Mouse (Mus musculus): ENCODE data around the gene Echdc3. TPM values are rescaled to one million over a fixed set of nuclear protein-coding genes. Genes with fewer than 3 reads are reported as not detected.

Gene Echdc3
- total RNA-seq, 2 experiments from 2014 or later = 16.3 to 17.0 TPM

DNA sequence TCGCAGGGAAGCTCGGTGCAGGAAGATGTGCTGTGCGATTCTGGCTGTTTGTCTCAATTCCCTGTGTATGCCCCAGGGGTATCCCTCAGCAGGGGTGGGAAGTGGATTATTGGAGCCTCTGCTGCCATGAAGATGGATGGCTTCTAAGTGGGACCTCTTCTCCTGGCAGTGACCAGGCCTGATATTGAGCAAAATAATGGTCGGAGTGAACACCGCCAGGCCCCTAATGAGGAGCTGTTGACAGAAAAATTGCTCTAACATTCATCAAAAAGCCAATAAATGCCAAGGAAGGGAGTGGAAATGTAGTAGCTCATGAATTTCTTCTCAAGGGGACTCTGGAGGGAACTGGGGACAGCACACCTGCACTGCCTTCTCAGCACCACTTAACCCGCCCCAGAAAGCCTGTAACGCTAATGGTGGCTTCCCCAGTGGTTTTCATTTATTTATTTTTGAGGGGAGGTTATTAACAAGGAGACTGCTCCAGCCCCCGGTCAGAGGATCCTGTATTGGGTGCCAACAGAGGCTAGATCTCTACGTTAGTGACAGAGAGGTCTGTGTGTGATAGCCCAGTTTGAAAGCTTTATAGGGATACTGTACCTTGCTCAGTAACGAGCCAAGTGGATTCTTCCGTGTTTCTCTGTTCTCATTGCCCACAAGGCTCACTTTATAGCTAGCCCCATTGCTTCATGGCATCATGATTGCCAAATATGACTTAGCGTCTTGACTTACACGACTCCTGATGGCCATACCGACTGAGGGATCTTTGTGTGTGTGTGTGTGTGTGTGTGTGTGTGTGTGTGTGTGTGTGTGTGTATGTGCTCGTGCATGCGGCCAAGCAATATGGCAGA lies 33.7 kb downstream of the Echdc3 start:
- no peak for DNase-seq
- intact Hi-C loops (cut with DNase I) = no loop called here

DNA sequence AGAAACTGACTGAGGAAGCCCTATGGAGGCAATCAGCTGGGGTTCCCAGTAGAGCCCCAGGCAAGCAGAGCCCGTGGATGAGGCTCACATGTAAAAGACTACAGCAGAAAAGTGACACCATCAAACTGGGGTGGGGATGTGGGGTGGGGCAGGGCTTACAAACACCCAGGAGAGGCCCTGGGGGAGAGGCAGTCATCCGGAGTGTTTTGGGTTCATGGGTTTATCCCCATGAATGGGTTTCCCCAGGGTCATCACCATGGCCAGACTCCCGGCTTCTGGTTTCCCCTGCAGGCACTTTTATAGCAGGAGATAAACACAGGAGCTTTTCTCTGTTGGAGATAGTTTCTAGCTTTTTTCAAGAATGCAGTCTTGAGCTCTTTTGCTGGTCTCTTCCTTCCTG lies 39.8 kb downstream of the Echdc3 start:
- DNase-seq = no peak
- intact Hi-C loops (cut with DNase I) = no loop called here

DNA sequence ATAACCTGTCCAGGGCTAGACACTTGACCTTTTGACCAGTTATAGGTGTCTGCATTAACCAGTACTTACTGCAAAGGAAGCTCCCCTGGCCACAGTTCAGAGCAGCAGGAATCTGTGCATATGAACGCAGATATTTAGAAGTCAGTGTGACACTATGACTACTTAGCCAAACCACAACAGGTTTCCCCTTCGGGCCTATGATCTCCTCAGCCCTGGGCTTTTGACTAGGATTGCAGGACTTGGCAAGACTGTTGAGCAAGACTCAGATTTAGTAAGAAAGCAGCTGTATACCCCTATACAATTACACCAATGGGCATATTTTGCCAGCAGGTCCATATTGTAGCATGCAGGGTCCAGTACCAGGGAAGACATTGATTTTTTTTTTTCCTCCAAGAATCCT lies 44.3 kb downstream of the Echdc3 start:
- intact Hi-C loops (cut with DNase I) = loop anchor here (1.0 to 10.0 kb wide), 2 partner anchors 173 to 274 kb away; partner anchors contain the start of gene Sec61a2

DNA sequence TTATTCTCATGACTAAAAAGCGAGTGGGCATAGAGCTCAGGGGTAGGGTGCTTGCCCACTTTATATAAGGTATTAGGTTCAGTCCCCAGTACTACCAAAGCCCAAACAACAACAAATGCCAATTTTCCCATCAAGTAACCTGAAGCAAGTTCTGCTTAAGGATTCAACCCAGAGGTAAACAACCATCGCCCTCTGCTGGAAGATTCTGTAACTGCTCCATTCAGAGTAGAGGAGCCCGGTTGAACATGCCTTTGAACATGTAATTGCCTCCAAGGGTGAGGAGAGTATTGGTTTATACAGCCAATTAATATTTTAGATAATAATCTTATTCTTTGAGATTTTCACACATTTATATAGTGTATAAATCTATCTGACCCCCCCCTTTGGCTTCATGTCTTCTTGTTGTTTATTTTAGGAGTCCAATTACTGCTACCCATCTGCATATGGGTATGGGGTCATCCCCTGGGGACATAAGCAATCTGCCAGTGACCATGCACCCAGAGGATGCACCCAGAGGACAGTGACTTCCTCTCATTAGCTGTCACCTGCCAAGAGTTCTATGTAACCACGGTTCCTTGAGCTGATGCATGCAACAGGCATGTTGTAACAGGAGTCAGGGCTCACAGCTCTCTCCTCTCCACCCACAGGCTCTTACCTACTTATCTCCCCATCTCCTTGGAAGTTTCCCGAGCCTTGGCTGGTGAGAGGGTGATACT lies 44.8 kb downstream of the Echdc3 start:
- intact Hi-C loops (cut with DNase I) = loop anchor here (1.0 to 10.0 kb wide), 2 partner anchors 173 to 273 kb away; partner anchors contain the start of gene Sec61a2
- peak; percentile 73 to 88 for DNase-seq

More for the DNA sequence above, 44.3 kb downstream of the Echdc3 start:
- DNase-seq = no peak

DNA sequence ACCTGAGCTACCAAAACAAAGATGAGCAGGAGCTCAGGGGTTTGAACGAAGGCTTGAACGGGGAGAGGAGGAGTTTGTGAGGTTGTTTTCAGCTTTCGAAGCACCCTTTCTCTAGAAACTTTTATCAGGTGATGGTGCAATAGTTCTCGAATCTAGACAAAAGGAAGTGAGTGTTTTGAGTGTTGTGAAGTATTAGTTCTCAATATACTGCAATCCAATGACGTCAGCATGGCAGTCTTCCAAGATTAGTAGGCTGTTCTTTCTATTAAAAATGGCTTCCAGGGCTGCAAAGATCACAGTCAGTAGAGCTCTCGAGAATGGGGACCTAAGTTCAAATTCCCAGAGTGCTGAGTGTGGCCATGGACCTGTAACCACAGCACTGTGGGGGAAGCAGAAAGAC lies 47.1 kb downstream of the Echdc3 start:
- intact Hi-C loops (cut with DNase I) = loop anchor here (10.0 kb wide), 1 partner anchor 271 kb away; the partner anchor contains the start of gene Sec61a2
- DNase-seq = peak; percentile 17 to 43

DNA sequence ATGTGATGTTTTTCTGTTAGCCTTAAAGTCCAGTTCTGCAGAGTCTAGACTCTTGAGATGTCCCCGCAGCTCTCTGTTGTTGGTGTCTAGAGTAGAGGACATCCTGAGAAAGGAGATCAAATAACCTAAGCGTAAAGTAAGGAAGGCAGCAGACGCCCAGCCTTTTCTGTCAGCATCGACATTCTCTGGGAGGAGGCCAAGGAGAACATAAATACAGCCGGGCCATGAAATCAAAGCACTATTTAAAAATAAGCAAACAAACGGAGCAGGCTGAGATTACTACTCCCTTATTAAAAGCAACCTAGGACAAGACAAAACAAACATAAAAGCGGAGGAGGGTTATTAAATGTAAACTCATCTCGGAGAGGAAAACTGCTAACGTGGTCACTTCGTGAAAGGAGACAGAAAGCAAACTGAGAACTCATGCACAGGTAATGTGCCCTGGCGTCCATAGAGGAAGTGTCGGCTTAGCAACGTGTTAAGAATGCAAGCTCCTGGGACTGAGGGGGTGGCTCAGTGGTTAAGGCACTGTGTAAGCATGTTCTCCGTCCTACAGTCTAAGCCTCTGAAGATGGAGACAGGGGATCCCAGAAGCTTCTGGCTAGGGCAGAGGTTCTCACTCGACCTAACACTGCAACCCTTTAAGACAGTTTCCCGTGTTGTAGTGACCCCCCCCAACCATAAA lies 48.1 kb downstream of the Echdc3 start:
- DNase-seq = no peak
- intact Hi-C loops (cut with DNase I) = loop anchor here (10.0 kb wide), 1 partner anchor 270 kb away; the partner anchor contains the start of gene Sec61a2

DNA sequence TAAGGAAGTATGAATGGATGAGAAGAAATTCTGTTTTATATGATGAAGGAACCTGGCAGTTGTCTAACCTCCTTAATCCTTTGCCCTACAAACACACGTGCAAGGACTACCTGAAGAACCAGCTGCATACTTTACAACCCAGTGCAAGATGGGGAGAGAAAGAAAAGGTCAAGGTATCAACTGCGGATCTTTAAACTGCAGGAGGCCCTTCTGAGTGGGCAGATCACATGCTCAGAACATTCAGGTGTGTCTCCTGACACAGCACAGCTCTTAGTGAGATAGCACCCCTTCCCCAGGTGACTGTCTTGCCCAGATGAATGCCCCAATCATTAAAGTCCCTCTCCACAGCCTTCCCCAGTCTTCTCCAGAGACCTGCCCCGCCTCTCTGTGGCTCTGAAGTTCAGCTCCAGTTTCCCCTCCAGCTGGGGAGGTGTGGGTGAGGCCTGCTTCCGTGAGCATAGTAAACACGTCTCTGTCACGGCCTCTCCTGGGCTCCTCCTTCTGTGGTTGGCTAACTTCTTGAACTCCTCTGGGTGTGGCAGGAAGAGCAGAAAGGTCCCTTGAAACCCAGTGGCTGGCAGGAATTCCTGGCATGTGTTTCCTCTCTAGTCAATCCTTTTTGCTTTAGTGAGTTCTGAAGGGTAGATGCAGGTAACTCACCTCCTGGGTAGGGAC lies 50.3 kb downstream of the Echdc3 start:
- intact Hi-C loops (cut with DNase I) = loop anchor here (10.0 kb wide), 1 partner anchor 268 kb away; the partner anchor contains the start of gene Sec61a2
- no peak for DNase-seq

DNA sequence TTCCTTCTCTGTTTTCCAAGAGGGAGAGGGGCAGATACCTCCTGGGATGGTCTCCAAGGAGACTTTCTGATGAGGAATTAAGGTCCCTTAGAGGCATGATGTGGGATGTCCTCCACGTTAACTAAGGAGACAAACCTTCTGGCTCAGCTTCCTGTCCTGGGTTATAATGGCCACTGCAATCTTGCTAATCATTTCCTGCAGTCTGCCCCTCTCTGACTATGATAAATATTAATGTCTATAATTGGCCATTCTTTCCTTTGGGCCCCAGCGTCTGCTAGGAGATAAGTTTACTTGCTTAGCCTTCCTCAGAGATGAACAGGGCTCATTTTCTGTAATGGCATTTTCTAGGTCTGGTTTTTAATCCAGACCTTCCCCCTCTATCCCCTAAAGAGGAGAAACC lies 53.1 kb downstream of the Echdc3 start:
- intact Hi-C loops (cut with DNase I) = loop anchor here (10.0 kb wide), 1 partner anchor 265 kb away; the partner anchor contains the start of gene Sec61a2
- DNase-seq = no peak

DNA sequence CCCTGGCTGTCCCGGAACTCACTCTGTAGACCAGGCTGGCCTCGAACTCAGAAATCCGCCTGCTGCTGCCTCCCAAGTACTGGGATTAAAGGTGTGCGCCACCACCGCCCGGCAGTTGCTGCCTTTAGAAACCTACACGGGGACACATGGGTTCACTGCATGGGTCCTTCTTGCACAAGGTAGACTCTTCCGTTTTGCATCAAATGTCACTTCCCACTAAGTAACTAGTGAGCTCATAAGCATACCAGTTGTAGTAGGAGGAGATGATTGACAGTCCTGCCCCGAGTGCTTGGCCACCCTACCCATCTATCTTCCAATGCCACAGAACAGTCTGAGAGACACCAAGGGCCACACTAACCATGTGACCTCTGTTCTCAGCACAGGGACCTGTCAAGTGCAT lies 53.6 kb downstream of the Echdc3 start:
- intact Hi-C loops (cut with DNase I) = no loop called here
- no peak for DNase-seq

DNA sequence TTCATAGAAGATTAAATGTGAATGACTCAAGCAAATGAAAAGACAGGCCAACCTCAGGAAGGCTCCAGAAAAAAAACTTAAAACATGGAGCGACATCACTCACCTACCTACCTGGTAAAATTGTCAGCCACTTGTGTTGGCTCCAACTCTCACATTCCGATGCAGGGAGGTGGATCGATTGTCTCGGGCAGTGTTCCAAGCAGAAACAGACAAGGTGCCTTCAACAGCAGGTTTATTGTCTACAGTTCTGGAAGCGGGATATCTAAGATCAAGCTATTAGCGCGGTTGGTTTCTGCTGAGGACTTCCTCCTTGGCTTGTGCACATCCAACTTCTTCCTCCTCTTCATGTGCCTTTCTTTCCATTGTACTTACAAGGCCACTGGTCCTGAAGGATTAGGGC lies 55.2 kb downstream of the Echdc3 start:
- intact Hi-C loops (cut with DNase I) = no loop called here
- DNase-seq = no peak

DNA sequence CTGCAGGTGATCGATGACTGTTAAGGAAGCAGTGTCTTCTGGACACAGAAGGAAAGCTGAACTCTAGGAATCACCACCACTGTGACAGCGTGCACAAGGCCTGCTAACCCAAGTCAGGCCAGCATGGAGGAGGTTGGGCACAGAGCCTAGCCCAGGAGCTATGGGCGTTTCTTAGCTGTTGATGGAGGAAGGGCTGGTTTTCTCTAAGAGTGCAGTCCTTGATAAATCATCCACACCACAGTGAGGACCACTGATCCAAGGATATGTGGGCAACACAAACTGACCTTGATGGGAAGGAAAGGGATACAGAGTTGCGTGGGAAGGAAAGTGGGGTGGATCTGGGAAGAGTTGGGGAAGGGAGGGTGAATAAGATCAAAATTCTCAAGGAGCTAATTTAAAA lies 55.6 kb downstream of the Echdc3 start:
- no peak for DNase-seq
- intact Hi-C loops (cut with DNase I) = no loop called here

DNA sequence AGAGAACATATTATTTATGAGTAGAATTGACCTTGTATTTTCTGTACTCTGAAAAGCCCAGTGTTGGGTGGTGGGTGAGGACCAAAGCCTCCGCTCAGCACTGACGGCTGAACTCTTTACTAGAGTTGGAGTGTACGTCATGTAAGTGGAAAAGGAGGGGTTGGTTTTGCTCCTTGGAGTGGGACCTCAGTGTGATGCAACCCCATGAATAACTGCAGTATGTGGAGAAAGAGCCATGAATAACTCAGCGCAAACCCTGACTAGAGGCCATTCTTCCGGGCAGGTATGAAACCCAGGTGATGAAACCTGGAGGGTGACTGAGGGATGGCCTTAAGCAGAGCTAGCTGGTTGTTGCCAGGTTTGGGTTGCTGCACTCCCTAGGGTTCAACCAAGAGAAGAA lies 63.0 kb downstream of the Echdc3 start:
- intact Hi-C loops (cut with DNase I) = no loop called here
- no peak for DNase-seq

DNA sequence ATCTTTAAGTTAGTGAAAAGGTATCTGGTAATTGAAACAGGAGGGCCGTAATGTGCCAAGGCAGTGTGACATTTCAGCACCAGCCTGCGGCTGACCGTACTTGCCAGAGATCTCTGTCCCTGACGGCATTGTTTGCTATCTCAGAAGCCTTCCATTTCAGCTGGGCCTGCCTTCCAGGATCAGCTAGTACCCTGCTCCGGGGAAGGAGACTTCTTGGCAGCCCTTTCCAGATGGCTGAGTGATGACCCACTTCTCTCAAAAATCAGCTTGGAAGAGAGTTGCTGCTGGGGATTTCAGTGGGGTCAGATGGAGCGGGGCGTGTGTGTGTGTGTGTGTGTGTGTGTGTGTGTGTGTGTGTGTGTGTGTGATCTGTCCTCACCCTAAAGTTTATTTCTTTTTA lies 65.9 kb downstream of the Echdc3 start:
- DNase-seq = no peak
- intact Hi-C loops (cut with DNase I) = no loop called here

DNA sequence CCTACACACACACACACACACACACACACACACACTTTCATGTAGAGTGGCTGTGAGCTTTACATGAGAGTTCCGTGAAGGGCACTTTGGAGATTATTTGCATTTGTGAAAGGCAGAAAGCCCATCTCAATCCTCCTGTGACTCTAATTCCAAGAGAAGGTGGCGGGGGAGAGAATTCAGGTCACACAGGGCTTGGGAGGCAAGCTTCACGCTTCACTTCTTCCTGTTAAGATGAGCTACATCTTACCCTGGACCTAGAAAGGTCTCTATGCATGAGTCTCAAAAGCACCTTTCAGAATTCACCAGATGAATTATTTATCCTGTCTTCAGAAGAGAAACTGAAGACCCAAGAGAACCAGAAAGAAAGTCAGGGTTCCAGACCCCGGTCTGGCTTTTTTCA lies 66.6 kb downstream of the Echdc3 start:
- DNase-seq = no peak
- intact Hi-C loops (cut with DNase I) = no loop called here

DNA sequence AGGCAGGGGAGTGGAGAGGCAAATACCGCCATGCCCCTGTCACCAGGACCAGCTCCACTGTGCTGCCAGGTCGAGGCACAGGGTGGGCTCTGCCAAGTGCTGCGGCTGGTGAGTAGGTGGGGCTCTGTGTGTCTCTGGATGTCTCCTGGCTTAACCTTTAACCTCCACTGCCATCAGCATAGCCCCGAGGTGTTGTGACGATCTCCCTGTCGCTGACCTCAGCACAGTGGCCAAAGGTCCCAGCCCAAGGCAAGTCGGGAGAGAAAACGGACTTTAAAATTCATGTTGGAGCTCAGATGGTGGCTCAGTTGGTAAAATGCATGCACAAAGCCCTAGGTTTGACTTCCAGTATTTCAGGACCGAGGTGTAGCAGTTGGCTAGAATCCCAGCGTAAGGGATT lies 67.2 kb downstream of the Echdc3 start:
- DNase-seq = no peak
- intact Hi-C loops (cut with DNase I) = no loop called here

DNA sequence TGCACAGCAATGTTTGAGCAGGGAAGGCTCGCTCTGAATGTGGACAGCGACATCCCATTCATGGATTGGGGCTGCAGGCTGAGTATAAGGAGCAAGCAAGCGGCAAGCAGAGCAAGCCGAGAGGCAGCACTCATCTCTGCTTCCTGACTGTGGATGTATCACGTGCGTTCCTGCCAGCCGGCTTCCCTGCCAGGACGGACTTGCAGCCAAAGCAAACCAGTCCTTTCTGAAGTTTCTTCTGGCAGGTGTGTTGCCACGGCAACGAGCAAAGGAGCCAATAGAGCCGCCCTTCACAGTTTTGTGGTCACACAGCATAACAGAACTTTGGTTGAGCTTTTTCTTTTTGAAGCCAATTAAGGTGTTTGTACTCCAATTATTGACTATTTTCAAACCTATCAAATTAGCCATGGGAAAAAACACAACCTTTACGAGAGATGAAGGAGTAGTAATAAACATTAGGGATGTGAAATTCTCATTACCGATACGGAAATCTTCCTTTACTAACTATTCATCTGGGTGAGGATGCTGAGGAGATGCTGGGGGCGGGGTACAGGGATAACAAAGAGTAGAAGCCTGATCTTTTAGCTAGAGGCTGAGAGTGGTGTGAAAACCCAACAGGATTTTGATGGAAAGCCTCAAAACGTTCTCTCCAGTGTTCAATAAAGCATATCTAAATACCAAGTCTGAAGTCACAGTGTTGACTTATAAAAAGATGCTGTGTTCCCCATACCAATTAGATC lies 69.7 kb downstream of the Echdc3 start:
- no peak for DNase-seq
- intact Hi-C loops (cut with DNase I) = no loop called here

DNA sequence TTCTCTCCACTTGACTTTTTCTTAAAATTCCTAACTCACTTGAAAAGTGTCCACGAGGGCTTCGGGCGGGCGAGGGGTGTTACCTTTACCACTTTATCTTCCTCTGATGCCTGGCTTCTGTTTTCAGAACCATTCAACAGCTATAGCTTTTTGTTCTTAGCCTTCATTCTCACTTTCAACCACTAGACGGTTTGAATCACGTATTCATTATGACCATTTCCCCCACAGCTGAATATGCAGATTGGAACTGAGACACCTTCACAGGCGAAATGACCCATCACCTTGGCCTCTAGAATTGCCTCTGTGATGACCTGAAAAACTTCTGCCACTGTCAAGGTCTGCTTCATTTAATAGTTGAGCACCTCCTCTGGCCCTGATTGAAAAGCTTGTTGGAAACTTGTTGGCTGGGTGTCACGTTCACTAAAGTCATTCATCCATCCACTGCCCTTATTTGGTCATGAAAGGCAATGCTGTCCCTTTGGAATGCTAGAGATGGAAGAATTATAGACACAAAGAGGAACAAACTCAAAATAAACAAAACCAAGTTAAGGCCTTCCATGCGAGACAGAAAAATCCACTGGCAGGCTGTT lies 72.2 kb downstream of the Echdc3 start:
- no peak for DNase-seq
- intact Hi-C loops (cut with DNase I) = no loop called here
